Mouse (Mus musculus) adrenal gland, postnatal 0 days (tissue): ENCODE measurements around the gene Taldo1. TPM values are rescaled to one million over a fixed set of nuclear protein-coding genes. Genes with fewer than 3 reads are reported as not detected.

Experiments used
- polyA plus RNA-seq: library from polyadenylated mRNA; unstranded; fragments of >200 nt; fragmentation: Nextera tagmentation; extraction: Ambion mirVana; gene quantifications from 2 replicates; pipeline ENCODE4 v1.2.1, GENCODE M21; 2015

The Taldo1 gene
- polyA plus RNA-seq = 338 and 567 TPM in 2 replicates

GRCm38 (mm10) chr7:141391625-141392551, at the start of gene Taldo1:
Gene Taldo1 (plus strand): TSS chr7:141392199.

GRCm38 (mm10) chr7:141413809-141414584, 22.0 kb downstream of the Taldo1 start, which contains the start of gene Gatd1:
Gene Gatd1 (minus strand): TSS chr7:141414136.

DNA sequence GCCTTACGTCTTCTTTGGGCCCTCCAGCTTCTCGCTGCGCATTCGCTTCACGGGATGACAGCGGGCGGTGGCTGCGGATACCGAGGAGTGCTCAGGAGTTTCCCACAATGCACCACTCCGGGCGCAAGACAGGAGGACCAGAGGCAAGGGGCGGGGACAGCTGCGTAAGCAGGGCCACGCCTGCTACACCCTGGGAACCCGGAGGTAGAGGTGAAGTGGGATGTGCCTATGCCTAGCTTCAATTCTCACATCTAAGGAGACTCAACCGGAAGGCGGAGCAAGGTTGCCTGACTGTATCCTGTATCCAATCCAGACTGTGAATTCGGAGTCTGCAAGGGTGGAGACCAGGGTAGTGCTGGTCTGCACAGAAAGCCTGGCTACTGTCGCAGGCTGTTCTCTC, 37.3 kb downstream of the Taldo1 start, which contains the start of gene Cend1:
Gene Cend1, minus strand, starts transcription at position 182 of the 400 bp plus-strand sequence.

DNA sequence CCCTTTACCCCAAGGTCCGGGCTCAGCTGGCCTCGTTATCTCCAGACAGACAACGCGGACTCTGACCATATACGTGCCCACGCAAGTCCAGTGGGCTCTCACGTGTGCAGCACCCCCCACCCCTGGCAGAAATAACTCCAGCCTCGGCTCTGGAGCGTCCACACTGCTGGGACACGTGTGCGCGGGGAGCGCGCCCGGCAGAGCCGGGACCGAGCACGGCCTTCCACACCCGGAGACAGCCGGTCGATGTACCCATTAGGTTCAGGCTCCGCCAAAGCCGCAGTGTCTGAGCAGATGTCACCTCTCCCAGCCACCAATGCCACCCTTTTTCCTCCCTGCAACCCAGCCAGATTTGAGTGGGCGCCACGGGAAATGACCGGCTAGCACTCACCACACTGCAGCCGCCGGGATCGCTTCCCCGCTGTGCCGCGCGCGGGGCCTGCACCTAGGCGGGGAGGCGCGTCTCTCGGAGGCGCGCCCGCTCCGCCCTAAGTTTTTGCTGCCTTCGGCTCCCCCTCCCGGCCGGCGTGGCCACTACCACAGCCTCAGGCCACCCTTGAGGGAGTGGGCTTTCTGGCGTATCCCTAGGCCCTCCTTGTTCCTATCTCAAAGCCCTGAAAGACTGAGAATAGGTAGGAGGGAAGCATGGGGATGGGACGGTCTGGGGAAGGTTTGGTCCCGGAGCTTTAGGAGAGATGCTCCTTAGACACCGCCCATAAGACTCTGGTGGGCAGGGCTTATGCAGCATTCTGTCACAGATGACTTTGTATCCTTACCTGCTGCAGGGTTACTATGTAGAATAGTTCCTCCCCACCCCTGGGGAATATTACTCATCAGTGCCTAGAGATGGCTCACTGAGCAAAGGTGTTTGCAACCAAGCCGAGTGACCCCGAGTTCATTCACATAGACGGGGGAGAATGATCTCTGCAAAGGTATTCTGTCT, 45.5 kb downstream of the Taldo1 start, which contains the start of gene Slc25a22:
Gene Slc25a22, minus strand, starts transcription at position 715 of the 943 bp plus-strand sequence.

DNA sequence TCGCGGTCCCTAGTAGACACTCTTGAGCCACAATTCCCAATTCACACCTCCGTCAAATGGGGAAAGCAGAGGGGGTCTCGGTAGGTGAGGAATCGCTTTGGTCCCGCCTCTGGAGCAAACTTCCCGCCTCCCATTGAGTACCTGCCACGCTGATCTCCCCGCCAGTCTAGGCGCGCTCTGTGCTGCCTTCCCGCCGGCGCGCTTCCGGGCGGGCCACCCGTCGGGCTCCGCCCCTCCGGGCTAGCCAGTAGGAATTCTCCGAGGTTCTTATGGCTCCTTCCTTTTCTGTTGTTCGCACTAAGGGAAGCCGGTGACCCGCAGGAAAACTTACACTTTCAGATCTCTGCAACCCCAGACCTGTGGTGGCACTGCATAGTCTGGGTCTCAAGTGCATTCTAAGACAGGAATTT, 51.8 kb downstream of the Taldo1 start, which contains the start of gene Pidd1:
Gene Pidd1, minus strand, starts transcription at position 198 of the 410 bp plus-strand sequence.

DNA sequence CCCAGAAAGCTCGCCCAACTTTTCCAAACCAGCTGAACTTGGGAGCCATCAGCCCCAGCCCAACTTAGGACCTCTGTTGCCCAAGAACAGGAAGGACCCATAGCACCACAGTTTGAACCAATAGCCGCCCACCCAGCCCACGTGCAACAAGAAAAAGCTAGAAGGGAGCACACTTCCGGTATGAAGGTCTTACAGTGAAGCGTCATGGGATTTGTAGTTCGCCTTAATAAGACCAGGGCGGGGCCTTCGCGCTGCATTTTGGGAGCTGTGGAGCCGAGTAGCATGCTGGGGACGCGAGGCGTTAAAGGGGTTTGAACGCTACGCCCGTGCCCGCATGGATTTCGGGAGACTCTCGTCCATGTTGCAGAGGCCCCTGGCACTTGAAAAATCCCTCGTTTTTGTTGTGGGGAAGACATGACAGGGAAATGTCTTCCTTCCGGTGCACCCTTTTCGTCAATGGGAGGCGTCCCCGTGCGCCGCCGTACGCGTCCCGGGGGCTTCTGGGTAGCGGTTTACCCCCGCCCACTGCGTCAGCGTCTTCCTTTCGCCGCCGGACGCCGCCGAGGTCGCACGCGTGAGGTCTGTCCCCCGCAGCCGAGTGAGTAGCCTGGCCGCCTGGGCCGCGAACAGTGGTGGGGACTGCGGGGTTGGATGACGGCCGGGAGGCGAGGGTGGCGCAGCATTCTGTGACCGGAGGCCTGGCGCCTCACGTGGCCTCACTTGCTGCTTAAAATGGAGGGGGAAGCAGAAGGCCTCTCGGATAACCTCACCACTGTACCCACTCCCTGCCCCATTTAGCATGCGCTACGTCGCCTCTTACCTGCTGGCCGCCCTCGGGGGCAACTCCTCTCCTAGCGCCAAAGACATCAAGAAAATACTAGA, 55.4 kb downstream of the Taldo1 start, which contains the start of gene Rplp2:
Gene Rplp2, plus strand, starts transcription at position 261 of the 882 bp plus-strand sequence.

Other genes with a start within 250 kb of the Taldo1 start
- gene Rnh1, start 219.3 kb upstream of the Taldo1 start, polyA plus RNA-seq = 184 and 236 TPM in 2 replicates
- gene Hras, start 198.2 kb upstream of the Taldo1 start, polyA plus RNA-seq = 75.5 and 78.9 TPM in 2 replicates
- 3.9 and 6.0 TPM in 2 replicates for gene Lrrc56, start 198.0 kb upstream of the Taldo1 start, polyA plus RNA-seq
- 0.32 and 1.2 TPM in 2 replicates for gene Lmntd2, start 178.1 kb upstream of the Taldo1 start, polyA plus RNA-seq
- gene Rassf7, start 176.3 kb upstream of the Taldo1 start, polyA plus RNA-seq = 16.4 and 24.5 TPM in 2 replicates
- 17.0 and 25.2 TPM in 2 replicates for gene Phrf1, start 163.4 kb upstream of the Taldo1 start, polyA plus RNA-seq
- gene Irf7, start 125.7 kb upstream of the Taldo1 start, polyA plus RNA-seq = 17.1 and 28.5 TPM in 2 replicates
- gene Cdhr5, start 115.4 kb upstream of the Taldo1 start, polyA plus RNA-seq = 3.5 and 5.3 TPM in 2 replicates
- gene Sct, start 113.1 kb upstream of the Taldo1 start, polyA plus RNA-seq = 9.1 and 10.6 TPM in 2 replicates
- gene Drd4, start 100.2 kb upstream of the Taldo1 start, polyA plus RNA-seq = 0.19 and 0.25 TPM in 2 replicates
- gene Deaf1, start 64.5 kb upstream of the Taldo1 start, polyA plus RNA-seq = 57.4 and 71.3 TPM in 2 replicates
- 21.9 and 39.5 TPM in 2 replicates for gene Tmem80, start 64.5 kb upstream of the Taldo1 start, polyA plus RNA-seq
- 4.6 and 5.3 TPM in 2 replicates for gene Eps8l2, start 53.3 kb upstream of the Taldo1 start, polyA plus RNA-seq
- 39.9 and 53.4 TPM in 2 replicates for gene Gatd1, start 21.9 kb downstream of the Taldo1 start, polyA plus RNA-seq
- gene Cend1, start 37.3 kb downstream of the Taldo1 start, polyA plus RNA-seq = 5.0 and 17.0 TPM in 2 replicates
- gene Slc25a22, start 45.7 kb downstream of the Taldo1 start, polyA plus RNA-seq = 18.6 and 27.0 TPM in 2 replicates
- 2.4 and 2.8 TPM in 2 replicates for gene Pidd1, start 51.8 kb downstream of the Taldo1 start, polyA plus RNA-seq
- gene Rplp2, start 55.2 kb downstream of the Taldo1 start, polyA plus RNA-seq = 916 and 984 TPM in 2 replicates
- gene Pnpla2, start 63.0 kb downstream of the Taldo1 start, polyA plus RNA-seq = 37.4 and 82.9 TPM in 2 replicates
- 13.3 and 17.8 TPM in 2 replicates for gene Cracr2b, start 68.9 kb downstream of the Taldo1 start, polyA plus RNA-seq
- 79.0 and 90.1 TPM in 2 replicates for gene Cd151, start 75.2 kb downstream of the Taldo1 start, polyA plus RNA-seq
- gene Polr2l, start 82.9 kb downstream of the Taldo1 start, polyA plus RNA-seq = 63.7 and 105 TPM in 2 replicates
- 141 and 186 TPM in 2 replicates for gene Tspan4, start 83.0 kb downstream of the Taldo1 start, polyA plus RNA-seq
- gene Chid1, start 147.7 kb downstream of the Taldo1 start, polyA plus RNA-seq = 25.0 and 35.0 TPM in 2 replicates
- 48.3 and 57.2 TPM in 2 replicates for gene Ap2a2, start 170.0 kb downstream of the Taldo1 start, polyA plus RNA-seq